Mouse (Mus musculus) retina, adult 2 months (tissue): Measurements from ENCODE around the gene Mapk8ip1.

Experiments used
- DNase-seq: peaks from one replicate; pipeline ENCODE4 v3.0.0-alpha.2; 2012; ENCODE audit warnings: low read depth, low spot score

Gene Mapk8ip1

GRCm38 (mm10) chr2:92390206-92390930 lies 10.7 kb downstream of the Mapk8ip1 start:
- DNase-seq, result no peak

GRCm38 (mm10) chr2:92389645-92390044 lies 11.4 kb downstream of the Mapk8ip1 start:
- DNase-seq, result no peak

GRCm38 (mm10) chr2:92388891-92389641 lies 12.0 kb downstream of the Mapk8ip1 start:
- DNase-seq, result peak; percentile 74

GRCm38 (mm10) chr2:92388081-92388517 lies 13.0 kb downstream of the Mapk8ip1 start:
- DNase-seq, result no peak

- no peak for DNase-seq
Measured at GRCm38 (mm10) chr2:92387646-92388045, 13.4 kb downstream of the Mapk8ip1 start.

- DNase-seq, result no peak
Measured at GRCm38 (mm10) chr2:92386821-92387570, 14.1 kb downstream of the Mapk8ip1 start.

GRCm38 (mm10) chr2:92385113-92386051 lies 15.7 kb downstream of the Mapk8ip1 start:
- DNase-seq, result no peak

- no peak for DNase-seq
Measured at GRCm38 (mm10) chr2:92384101-92384500, 17.0 kb downstream of the Mapk8ip1 start.

GRCm38 (mm10) chr2:92382759-92383158 lies 18.3 kb downstream of the Mapk8ip1 start:
- DNase-seq, result no peak

- DNase-seq, result no peak
Measured at GRCm38 (mm10) chr2:92381901-92382588, 19.0 kb downstream of the Mapk8ip1 start, which contains the start of gene 1700029I15Rik. TSS of gene 1700029I15Rik (plus strand) at chr2:92382538.

- no peak for DNase-seq
Measured at GRCm38 (mm10) chr2:92381161-92381560, 19.9 kb downstream of the Mapk8ip1 start.

GRCm38 (mm10) chr2:92380495-92381050 lies 20.5 kb downstream of the Mapk8ip1 start:
- DNase-seq, result no peak

GRCm38 (mm10) chr2:92379783-92380494 lies 21.1 kb downstream of the Mapk8ip1 start:
- no peak for DNase-seq

GRCm38 (mm10) chr2:92377320-92377719 lies 23.7 kb downstream of the Mapk8ip1 start:
- no peak for DNase-seq

GRCm38 (mm10) chr2:92376300-92376699 lies 24.8 kb downstream of the Mapk8ip1 start:
- no peak for DNase-seq

GRCm38 (mm10) chr2:92375788-92376187 lies 25.3 kb downstream of the Mapk8ip1 start:
- DNase-seq, result no peak

GRCm38 (mm10) chr2:92375099-92375623 lies 25.9 kb downstream of the Mapk8ip1 start:
- DNase-seq, result peak; percentile 85

GRCm38 (mm10) chr2:92374514-92374913 lies 26.5 kb downstream of the Mapk8ip1 start, which contains the start of the genes Pex16 and Large2:
TSS of gene Pex16 (plus strand) at chr2:92374676.
TSS of gene Large2 (minus strand) at chr2:92374869.
- no peak for DNase-seq

- no peak for DNase-seq
Measured at GRCm38 (mm10) chr2:92373437-92373813, 27.6 kb downstream of the Mapk8ip1 start.
